Mouse (Mus musculus): ENCODE results near the gene Topaz1. TPM values are rescaled to one million over a fixed set of nuclear protein-coding genes. Genes with fewer than 3 reads are reported as not detected.

Gene Topaz1
- not detected in 2 replicates for polyA plus RNA-seq (2016; fragmentation: Nextera tagmentation; extraction: Ambion mirVana)

DNA sequence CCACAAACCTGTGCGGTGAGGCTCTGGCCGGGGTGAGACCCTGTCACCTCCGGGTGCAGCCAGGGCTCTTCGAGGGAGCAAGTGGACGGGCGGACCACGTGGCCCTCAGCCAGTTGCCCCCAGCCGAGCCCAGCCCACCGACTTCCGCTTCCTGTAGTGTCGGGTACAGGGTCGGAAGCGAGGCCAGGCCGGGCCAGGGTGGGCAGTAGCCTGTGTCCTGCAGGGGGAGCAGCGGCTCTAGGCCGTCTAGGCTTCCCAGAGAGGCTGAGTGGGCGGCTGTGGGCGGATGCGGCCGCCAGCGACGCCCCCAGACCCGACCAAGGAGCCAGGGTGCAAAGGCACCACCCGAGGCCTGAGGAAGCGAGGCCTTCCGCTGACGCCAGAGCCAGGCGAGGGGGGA, at the start of gene Topaz1:
Topaz1 (plus strand) TSS at position 287 of the 400 bp plus-strand sequence.
- Histone ChIP-seq H3K9me3 (replicated peaks) (no peaks in the 10 kb centered on the region), H3K4me3 (no peak within 1 kb of the TSS), H3K4me1 (replicated peaks) (no peaks in the 10 kb centered on the region), H3K27ac (ENCODE audit: poor library complexity, severe bottlenecking) (no peak within 1 kb of the TSS), H3K36me3 (no peaks in the 10 kb centered on the region), H3K9ac (no peak within 1 kb of the TSS), H3K27me3 (replicated peaks) (no peaks in the 10 kb centered on the region), H3K4me2 (no peak within 1 kb of the TSS)
- ATAC-seq (ENCODE audit: insufficient number of reproducible peaks, low FRiP score) = no peak
- WGBS = 64% methylated on average over 28 of the region's 28 CpGs

DNA sequence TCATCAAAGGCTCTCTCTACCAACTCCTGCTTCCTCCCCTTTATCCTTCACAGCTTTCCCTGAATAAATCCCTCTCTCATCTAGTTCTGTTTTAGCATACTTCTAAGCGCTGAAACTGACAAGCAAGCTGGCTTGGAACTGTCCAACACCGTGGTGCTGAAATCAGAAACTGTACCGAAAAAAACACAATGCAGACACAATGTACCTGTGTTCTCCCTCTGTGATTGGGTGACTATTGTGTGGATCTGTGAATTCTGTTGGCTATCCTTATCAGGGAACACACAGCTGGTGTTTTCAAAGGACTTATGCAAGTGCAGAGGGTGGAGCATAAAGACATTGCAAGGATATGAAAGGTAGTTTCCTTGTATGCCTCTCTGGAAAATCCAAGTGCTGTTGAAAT, 45.3 kb upstream of the Topaz1 start:
- Histone ChIP-seq H3K27ac (ENCODE audit: poor library complexity, severe bottlenecking) (no peak overlapping the region), H3K4me2 (no peak overlapping the region), H3K9ac (no peak overlapping the region), H3K36me3 (no peaks in the 10 kb centered on the region), H3K27me3 (replicated peaks) (0 out of 2 replicates have a peak, but pooled peaks cover 7% of the 10 kb centered on the region), H3K9me3 (replicated peaks) (no peaks in the 10 kb centered on the region), H3K4me3 (no peak overlapping the region), H3K4me1 (replicated peaks) (no peaks in the 10 kb centered on the region)
- no peak for ATAC-seq (ENCODE audit: insufficient number of reproducible peaks, low FRiP score)
- WGBS = 4% methylated on average over 3 of the region's 3 CpGs

DNA sequence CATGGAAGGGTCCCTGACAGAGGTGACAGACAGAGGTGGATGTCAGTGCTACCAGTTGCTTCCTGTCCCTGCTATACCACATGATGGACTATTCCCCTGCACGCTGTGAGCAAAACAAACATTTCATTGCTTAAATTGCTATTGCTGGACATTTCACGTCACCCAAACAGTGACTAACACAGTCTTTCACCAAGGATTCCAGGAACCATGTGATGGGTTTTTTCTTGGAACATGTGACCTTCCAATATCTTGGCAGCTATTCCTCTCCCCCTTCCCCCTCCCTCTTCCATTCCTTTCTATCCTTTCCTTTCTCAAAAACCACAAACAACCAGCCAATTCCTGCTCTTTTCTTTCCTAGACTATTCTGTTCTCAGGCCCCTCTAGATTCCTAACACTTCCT, 33.3 kb upstream of the Topaz1 start:
- Histone ChIP-seq H3K36me3 (no peaks in the 10 kb centered on the region), H3K4me1 (replicated peaks) (no peaks in the 10 kb centered on the region), H3K27ac (ENCODE audit: poor library complexity, severe bottlenecking) (no peak overlapping the region), H3K4me2 (no peak overlapping the region), H3K27me3 (replicated peaks) (peaks cover 8% of the 10 kb centered on the region; the same call in 1 of the 2 replicates), H3K9me3 (replicated peaks) (no peaks in the 10 kb centered on the region), H3K9ac (no peak overlapping the region), H3K4me3 (no peak overlapping the region)
- no peak for ATAC-seq (ENCODE audit: insufficient number of reproducible peaks, low FRiP score)
- WGBS = 35% methylated on average over 2 of the region's 2 CpGs

DNA sequence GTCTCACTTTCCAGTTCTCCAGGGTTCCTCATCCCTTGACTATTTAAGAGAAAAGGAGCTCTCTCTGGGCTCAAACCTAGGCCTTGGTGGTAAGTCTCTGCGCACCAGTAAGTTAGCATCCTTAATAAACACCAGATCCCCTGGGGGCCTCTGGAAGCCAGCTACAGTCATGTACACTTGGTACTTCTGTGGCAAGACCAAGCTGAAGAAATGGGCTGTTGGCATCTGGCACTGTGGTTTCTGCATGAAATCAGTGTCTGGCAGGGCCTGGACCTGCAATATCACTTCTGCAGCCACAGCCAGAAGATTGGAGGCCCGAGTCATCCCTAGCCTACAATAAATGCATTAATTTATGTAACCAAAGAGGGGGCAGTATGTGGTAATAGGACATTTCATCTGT, 32.1 kb upstream of the Topaz1 start:
- H3K36me3 ChIP-seq = no peaks in the 10 kb centered on the region
- H3K4me3 ChIP-seq = no peak overlapping the region
- no peaks in the 10 kb centered on the region for H3K9me3 ChIP-seq (replicated peaks)
- H3K27me3 ChIP-seq (replicated peaks) = peaks cover 15% of the 10 kb centered on the region
- no peak overlapping the region for H3K27ac ChIP-seq (ENCODE audit: poor library complexity, severe bottlenecking)
- no peaks in the 10 kb centered on the region for H3K4me1 ChIP-seq (replicated peaks)
- ATAC-seq (ENCODE audit: insufficient number of reproducible peaks, low FRiP score) = no peak
- H3K4me2 ChIP-seq = no peak overlapping the region
- WGBS = 84% methylated on average over 2 of the region's 2 CpGs
- no peak overlapping the region for H3K9ac ChIP-seq

DNA sequence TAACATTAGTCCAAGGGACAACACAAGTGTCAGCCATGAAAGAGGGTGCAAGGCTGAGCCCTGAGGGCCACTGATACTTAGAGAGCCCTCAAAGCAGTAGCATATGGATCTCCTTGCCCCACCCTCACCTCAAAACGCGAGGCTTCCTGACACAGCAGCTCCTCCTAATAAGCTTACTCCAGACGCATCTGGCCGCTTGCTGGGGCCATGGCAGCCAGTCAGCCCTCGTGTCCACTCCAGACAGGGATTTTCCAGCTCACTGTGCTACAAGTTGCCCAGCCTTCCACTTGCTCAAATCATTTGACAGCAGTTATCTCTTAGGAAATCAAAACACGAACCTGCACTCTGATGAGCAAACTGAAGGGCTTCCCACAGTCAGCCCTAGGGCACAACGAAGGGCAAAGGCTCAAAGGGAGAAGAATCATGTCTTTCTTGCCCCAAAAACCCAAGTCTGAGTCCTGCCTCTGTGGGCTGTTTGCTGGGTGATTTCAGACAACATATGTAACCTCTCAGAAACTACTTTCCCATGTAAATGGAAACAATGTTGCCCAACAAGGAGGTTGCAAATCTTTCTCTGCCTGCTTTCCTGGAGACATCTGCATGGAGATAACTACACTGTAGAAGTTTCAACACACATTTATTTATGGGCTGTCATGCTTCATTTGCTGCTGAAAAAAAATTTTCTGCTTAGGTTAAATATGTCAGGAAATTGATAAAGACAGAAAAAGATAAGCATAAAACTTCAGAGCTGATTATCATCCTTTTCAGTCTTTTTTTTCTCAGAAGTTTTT, 30.8 kb upstream of the Topaz1 start:
- Histone ChIP-seq H3K4me2 (no peak overlapping the region), H3K4me1 (replicated peaks) (no peaks in the 10 kb centered on the region), H3K4me3 (no peak overlapping the region), H3K27ac (ENCODE audit: poor library complexity, severe bottlenecking) (no peak overlapping the region), H3K9ac (no peak overlapping the region), H3K36me3 (no peaks in the 10 kb centered on the region), H3K27me3 (replicated peaks) (peaks cover 15% of the 10 kb centered on the region), H3K9me3 (replicated peaks) (no peaks in the 10 kb centered on the region)
- no peak for ATAC-seq (ENCODE audit: insufficient number of reproducible peaks, low FRiP score)
- WGBS = 17% methylated on average over 7 of the region's 7 CpGs

DNA sequence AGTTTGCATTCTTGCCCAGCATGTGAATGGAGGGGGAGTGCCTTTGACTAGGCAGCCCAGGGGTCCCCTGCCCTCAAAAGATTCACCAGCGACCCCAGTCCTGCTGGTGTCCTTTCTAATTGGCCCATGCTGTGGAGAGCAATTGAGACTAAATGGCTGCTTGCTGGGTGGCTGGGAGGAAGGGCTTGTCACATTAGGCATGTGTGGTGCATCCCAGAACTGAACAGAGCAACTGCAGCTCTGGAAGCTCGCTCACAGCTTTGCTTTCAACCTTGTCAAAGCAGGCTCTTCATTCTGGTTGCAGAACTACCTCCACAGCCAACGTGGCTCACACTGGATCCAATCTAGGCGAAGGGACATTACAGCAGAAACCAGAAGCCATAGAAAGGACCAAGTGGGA, 24.9 kb upstream of the Topaz1 start:
- Histone ChIP-seq H3K4me2 (no peak overlapping the region), H3K9ac (no peak overlapping the region), H3K4me1 (replicated peaks) (no peaks in the 10 kb centered on the region), H3K27me3 (replicated peaks) (peaks cover 31% of the 10 kb centered on the region), H3K27ac (ENCODE audit: poor library complexity, severe bottlenecking) (no peak overlapping the region), H3K4me3 (no peak overlapping the region), H3K9me3 (replicated peaks) (no peaks in the 10 kb centered on the region), H3K36me3 (no peaks in the 10 kb centered on the region)
- ATAC-seq (ENCODE audit: insufficient number of reproducible peaks, low FRiP score) = no peak
- WGBS = 28% methylated on average over 4 of the region's 4 CpGs

DNA sequence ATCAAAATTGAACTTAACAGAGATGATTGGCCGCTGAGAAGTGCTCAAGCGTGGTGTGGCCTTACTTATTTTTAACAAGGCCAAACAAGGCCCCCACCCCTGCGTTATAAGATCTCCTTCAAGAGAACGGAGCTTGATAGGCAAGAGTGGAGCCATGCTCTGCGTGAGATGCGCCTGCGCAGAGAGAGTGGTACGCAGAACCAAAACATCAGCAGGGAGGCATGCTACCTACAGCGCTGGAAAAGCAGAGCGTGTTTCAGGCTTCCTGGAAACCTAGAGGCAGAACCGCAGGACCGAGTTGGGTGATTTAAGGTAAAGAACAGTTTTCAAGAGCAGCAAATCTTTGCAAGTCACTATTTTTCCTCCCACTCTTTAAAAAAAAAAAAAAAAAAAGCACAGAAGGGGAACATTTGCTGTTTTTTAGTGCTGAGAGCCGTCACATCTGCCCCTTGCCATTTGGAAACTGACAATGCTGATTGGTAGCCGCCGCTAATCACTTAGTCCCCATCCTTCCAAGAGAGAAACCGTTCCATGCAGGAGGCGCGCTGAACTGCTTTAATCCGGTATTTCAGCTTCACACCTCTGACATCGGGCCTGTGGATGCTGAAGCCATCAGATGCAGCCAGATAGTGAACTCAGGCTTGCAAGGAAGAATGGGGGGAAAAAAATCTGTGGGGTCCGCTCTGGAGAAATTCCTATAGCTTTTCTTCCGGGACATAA, 21.9 kb upstream of the Topaz1 start:
- Histone ChIP-seq H3K27me3 (replicated peaks) (peaks cover 24% of the 10 kb centered on the region), H3K36me3 (no peaks in the 10 kb centered on the region), H3K4me1 (replicated peaks) (no peaks in the 10 kb centered on the region), H3K4me3 (no peak overlapping the region), H3K9ac (no peak overlapping the region), H3K4me2 (0 out of 2 replicates have a peak overlapping the region, but pooled peaks have one; percentile 21), H3K27ac (ENCODE audit: poor library complexity, severe bottlenecking) (no peak overlapping the region), H3K9me3 (replicated peaks) (no peaks in the 10 kb centered on the region)
- WGBS = 17% methylated on average over 22 of the region's 22 CpGs
- ATAC-seq (ENCODE audit: insufficient number of reproducible peaks, low FRiP score) = no peak

DNA sequence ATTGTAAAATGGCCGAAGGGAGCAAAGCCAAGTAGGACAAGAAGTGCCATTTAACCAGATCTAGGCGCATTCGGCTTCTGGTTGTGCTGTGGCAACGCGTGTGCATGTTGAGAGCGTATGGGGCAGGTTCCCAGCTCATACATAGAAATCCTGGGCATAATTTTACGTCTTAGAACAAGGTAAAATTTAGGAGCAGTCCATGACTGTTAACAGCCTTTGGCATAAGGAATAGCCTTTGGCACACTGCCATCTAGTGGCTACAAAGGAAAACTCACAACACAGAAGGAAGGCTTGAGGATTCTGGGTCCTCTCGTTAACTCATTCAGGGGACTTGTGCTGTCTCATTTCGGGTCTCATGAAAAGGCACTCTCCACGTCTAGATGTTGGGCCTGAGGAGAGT, 17.6 kb upstream of the Topaz1 start:
- no peak for ATAC-seq (ENCODE audit: insufficient number of reproducible peaks, low FRiP score)
- no peaks in the 10 kb centered on the region for H3K9me3 ChIP-seq (replicated peaks)
- no peak overlapping the region for H3K4me3 ChIP-seq
- H3K27ac ChIP-seq (ENCODE audit: poor library complexity, severe bottlenecking) = no peak overlapping the region
- H3K4me1 ChIP-seq (replicated peaks) = no peaks in the 10 kb centered on the region
- no peaks in the 10 kb centered on the region for H3K36me3 ChIP-seq
- WGBS = 18% methylated on average over 10 of the region's 10 CpGs
- H3K27me3 ChIP-seq (replicated peaks) = peaks cover 29% of the 10 kb centered on the region
- no peak overlapping the region for H3K9ac ChIP-seq
- no peak overlapping the region for H3K4me2 ChIP-seq

DNA sequence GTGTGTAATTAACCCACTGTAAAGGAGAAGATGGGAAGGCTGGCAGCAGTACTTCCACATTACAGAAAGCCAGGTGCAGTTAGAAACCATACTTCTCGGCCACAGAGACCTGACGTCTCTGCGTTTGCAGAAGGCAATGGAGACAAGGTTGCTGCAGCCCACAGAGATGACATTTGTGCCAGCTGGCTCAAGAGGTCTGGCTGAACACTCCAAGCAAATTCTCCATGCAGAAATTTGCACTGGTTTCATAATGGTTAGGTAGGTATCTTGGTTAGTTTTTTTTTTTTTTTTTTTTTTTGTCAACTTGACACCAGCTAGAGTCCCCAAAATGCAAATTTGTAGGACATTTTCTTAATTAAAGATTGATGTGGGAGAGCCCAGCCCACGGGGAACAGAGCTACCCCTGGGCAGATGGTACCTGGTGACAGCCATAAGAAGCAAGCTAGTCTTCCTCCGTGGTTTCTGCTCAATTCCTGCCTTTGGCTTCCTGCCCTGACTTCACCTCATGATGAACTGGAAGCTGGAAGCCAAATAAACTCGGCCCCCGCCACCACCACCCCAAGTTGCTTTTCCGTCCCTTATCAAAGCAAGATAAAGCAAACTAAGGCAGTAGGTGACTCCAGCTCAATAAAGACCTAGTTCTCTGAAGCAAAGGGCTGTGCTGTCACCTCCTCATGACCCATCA, 14.9 kb upstream of the Topaz1 start:
- Histone ChIP-seq H3K4me1 (replicated peaks) (no peaks in the 10 kb centered on the region), H3K4me3 (no peak overlapping the region), H3K27ac (ENCODE audit: poor library complexity, severe bottlenecking) (no peak overlapping the region), H3K9ac (no peak overlapping the region), H3K9me3 (replicated peaks) (no peaks in the 10 kb centered on the region), H3K36me3 (no peaks in the 10 kb centered on the region), H3K27me3 (replicated peaks) (peaks cover 19% of the 10 kb centered on the region; the same call in 1 of the 2 replicates), H3K4me2 (no peak overlapping the region)
- WGBS = 43% methylated on average over 8 of the region's 8 CpGs
- ATAC-seq (ENCODE audit: insufficient number of reproducible peaks, low FRiP score) = no peak

DNA sequence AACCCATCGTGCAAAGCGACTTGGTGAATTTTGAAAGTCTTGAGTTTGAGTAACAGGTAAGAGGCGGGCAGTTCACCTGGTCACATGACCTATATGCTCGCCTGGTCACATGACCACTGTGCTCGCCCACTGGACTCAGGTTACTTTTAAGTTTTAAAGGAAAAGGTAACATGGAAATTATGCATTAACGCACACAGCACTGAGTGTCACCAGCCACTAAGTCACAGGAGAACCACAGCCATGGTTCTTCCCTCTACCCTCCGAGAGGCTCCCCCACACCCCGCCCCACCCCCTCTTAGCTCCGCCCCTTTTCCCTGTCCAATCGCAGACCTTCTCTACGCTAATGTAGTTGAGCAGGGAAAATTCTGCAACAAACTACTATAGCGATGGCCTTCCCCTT, 13.9 kb upstream of the Topaz1 start:
- peaks cover 19% of the 10 kb centered on the region; the same call in 1 of the 2 replicates for H3K27me3 ChIP-seq (replicated peaks)
- H3K4me3 ChIP-seq = 0 out of 2 replicates have a peak overlapping the region, but pooled peaks have one; percentile 11
- H3K4me2 ChIP-seq = peak overlapping the region; percentile 28
- no peaks in the 10 kb centered on the region for H3K4me1 ChIP-seq (replicated peaks)
- WGBS = 31% methylated on average over 12 of the region's 12 CpGs
- no peak overlapping the region for H3K9ac ChIP-seq
- no peak for ATAC-seq (ENCODE audit: insufficient number of reproducible peaks, low FRiP score)
- H3K9me3 ChIP-seq (replicated peaks) = no peaks in the 10 kb centered on the region
- no peaks in the 10 kb centered on the region for H3K36me3 ChIP-seq
- H3K27ac ChIP-seq (ENCODE audit: poor library complexity, severe bottlenecking) = no peak overlapping the region

DNA sequence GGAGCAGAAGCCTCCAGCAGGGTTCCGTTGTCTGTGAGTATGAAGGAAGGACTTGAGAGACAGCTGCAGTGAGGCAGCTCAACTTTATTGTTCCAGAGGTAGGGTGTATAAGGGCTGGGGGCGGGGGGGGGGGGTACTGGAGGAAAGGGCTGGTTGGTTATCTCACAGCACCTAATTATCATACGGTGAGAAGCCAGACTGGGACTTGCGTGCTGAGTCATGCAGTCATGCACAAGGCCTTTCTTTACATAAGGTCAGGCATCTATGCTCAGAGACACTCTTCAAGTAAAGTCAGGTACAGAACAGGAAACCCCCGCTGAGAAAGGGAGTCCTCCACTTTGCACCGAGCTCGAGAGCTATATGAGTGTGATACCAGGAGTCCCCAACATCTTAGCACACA, 12.2 kb upstream of the Topaz1 start:
- ATAC-seq (ENCODE audit: insufficient number of reproducible peaks, low FRiP score) = no peak
- no peak overlapping the region for H3K4me3 ChIP-seq
- H3K36me3 ChIP-seq = no peaks in the 10 kb centered on the region

More for the DNA sequence above, 12.2 kb upstream of the Topaz1 start:
- Histone ChIP-seq H3K4me2 (no peak overlapping the region), H3K9me3 (replicated peaks) (peaks cover 6% of the 10 kb centered on the region), H3K27ac (ENCODE audit: poor library complexity, severe bottlenecking) (no peak overlapping the region), H3K9ac (no peak overlapping the region), H3K27me3 (replicated peaks) (peaks cover 16% of the 10 kb centered on the region; the same call in 1 of the 2 replicates), H3K4me1 (replicated peaks) (no peaks in the 10 kb centered on the region)
- WGBS = 52% methylated on average over 7 of the region's 7 CpGs
